Mouse (Mus musculus): Measurements from ENCODE around the gene Rab13.

Gene Rab13

GRCm38 (mm10) chr3:90255784-90256353 is 42.4 kb downstream of the Rab13 start:
- intact Hi-C loops (cut with DNase I) = loop anchor here (2.0 kb wide), 1 partner anchor 37 kb away; no protein-coding TSS in a partner anchor

DNA sequence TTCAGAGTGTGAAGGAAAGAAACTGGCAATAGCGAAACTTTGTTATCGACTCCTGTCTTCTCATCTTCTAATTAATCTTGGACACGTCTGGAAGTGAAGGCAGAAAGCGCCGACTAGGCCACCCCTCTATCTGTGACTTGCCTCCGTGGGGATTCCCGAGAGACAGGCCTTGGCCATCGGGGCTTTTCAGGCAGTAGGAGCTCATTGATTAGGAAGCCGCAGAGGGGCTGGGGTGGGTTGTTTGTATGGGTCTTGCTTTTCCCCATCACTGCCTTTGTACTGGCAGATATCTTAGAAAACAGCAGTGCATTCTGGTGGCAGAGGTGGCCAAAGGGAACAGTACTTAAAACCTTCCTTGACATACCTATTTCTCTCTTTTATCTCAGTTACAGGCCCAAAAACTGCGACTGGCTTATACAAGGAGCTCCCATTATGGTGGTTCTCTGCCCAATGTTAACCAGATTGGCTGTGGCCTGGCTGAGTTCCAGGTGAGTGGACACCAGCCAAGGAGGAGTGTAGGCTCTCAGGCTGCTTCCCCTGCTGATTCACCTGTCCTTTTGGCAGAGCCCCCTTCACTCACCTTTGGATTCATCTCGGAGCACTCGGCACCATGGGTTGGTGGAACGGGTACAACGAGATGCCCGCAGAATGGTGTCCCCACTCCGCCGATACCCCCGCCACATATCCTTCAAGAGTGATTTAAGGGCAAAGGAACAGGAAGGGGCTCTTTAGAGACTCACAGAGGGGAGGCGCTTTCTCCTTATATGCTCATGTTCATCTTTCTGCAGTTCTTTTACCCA is 43.4 kb downstream of the Rab13 start:
- intact Hi-C loops (cut with DNase I) = no loop called here

DNA sequence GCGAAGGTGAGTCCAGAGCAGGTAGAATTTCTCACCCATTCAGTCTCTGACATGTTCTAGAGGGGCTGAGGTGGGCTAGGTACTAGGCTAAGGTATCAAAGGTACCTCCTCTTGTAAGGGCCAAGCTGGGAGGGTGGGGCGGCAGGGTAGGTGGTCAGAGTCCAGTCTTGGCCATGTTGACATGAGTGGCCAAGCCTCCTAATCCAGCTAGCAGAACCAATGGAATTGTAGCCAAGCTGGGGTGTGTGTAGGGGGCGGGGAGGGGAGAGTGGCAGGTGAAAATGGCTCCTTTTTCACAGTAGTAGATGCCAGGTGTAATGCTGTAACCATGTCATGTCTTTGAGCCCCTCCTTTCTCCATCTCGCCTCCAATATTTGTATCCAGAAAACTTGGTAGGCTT is 45.0 kb downstream of the Rab13 start:
- intact Hi-C loops (cut with DNase I) = no loop called here

- intact Hi-C loops (cut with DNase I) = no loop called here
Measured at GRCm38 (mm10) chr3:90263121-90263771, 49.8 kb downstream of the Rab13 start.

DNA sequence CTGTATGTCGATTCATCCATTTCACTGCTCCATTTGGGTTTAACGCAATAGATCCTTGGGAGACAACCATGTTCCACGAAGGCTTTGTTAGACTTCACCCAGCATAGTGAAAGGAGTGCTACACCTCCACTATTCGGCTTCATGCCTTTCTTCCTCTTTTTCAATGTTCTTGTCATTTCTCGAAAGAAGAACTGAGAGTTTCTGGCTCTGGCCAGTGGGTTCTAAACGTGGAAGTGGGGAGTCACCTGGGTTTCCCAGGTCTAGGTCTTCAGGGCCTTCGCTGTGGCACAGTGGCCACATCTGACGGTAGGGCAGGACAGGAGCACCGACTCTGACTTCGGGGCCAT is 51.2 kb downstream of the Rab13 start:
- intact Hi-C loops (cut with DNase I) = loop anchor here (2.0 kb wide), 1 partner anchor 108 kb away; no protein-coding TSS in a partner anchor

- intact Hi-C loops (cut with DNase I) = loop anchor here (2.0 kb wide), 1 partner anchor 108 kb away; no protein-coding TSS in a partner anchor
Measured at GRCm38 (mm10) chr3:90265034-90265931, 51.8 kb downstream of the Rab13 start, which contains the start of gene Dennd4b. TSS of gene Dennd4b (plus strand) at chr3:90265185.

- intact Hi-C loops (cut with DNase I) = loop anchor here (2.0 kb wide), 1 partner anchor 107 kb away; no protein-coding TSS in a partner anchor
Measured at GRCm38 (mm10) chr3:90265932-90266741, 52.6 kb downstream of the Rab13 start.

DNA sequence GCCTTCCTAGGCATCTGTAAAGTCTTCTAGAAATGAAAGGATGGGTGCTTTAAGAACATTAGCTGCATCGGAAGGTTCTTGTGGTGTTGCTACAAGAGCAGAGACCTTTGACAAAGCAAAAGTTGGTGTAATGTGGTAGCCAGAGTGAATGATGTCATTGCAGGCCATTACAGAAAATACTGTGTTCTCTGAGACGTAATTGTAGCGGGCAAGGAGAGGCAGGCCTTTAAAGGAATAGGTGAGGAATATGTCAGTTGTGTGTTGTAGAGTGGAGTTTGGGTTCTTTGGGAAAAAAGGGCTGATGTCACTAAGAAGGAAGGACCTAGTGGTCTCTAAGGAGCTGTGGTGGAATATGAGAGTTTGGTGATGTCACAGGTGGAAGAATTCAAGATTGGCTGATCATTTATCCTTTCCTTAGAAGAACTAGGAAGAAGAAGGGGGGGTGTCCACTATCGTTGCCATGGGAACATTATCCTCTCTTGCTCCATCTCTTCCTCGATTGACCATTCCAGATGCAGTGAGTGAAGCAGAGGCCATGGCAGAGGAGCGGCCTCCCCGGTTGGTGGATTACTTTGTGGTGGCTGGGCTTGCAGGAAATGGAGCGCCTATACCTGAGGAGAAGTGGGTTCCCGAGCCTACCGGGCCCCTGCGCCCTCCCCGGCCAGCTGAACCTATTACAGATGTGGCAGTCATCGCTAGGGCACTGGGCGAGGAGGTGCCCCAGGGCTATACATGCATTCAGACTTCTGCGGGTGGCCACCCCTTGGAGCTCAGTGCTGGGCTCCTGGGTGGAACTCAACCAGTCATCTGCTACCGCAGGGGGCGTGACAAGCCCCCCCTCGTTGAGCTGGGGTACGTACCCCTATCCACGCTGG is 53.6 kb downstream of the Rab13 start:
- intact Hi-C loops (cut with DNase I) = no loop called here

- intact Hi-C loops (cut with DNase I) = no loop called here
Measured at GRCm38 (mm10) chr3:90268190-90268589, 54.7 kb downstream of the Rab13 start.

GRCm38 (mm10) chr3:90268971-90269370 is 55.5 kb downstream of the Rab13 start:
- intact Hi-C loops (cut with DNase I) = no loop called here

DNA sequence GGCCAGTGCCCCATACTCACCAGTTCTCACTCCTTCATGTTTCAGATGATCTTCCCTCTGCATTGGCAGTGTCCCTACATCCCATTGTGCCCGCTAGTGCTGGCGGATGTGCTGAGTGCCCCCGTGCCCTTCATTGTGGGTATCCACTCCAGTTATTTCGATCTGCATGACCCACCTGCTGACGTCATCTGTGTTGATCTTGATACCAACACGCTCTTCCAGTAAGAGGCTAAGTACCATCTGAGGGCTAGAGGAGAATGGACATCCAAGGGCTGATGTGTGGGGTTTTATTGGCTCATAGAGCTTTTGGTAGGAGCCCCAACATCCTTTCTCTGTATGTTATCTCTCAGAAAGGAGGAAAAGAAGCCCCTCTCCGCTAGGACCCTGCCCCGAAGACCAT is 57.3 kb downstream of the Rab13 start:
- intact Hi-C loops (cut with DNase I) = loop anchor here (5.0 kb wide), 1 partner anchor 92 kb away; no protein-coding TSS in a partner anchor

DNA sequence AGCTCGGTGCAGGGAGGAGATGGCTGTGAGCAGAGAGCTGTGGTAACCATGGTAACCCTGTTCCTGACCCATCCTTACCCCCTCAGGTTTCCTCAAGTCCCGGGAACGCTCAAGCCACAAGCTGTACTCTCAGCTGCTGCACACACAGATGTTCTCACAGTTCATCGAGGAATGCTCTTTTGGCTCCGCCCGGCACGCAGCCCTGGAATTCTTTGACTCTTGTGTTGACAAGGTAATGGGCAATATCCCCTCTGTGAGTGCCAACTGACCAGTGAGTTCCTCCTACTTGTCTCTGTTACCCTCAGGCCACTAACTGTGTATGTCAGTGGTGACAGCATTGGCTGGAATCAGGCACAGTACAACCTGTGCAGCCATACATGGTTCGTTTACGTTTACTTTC is 58.7 kb downstream of the Rab13 start:
- intact Hi-C loops (cut with DNase I) = loop anchor here (5.0 kb wide), 1 partner anchor 90 kb away; no protein-coding TSS in a partner anchor

DNA sequence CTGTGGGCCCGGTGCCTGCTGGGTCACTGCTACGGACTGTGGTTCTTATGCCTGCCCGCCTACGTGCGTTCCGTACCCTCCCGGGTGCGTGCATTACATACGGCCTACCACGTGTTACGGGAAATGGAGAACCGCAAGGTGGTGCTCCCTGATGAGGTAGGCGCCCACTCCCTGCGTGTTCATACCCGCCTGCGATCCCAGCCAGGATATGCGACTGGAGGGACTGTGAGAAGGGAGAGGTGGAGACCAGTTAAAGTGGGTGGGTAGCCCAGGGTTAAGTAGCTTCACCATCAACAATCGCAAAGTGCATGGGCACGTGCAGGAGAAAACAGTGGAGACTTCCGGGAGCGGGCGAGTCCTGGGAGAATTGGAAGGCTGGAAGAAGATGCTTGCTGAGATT is 60.4 kb downstream of the Rab13 start:
- intact Hi-C loops (cut with DNase I) = loop anchor here (5.0 kb wide), 1 partner anchor 88 kb away; no protein-coding TSS in a partner anchor

DNA sequence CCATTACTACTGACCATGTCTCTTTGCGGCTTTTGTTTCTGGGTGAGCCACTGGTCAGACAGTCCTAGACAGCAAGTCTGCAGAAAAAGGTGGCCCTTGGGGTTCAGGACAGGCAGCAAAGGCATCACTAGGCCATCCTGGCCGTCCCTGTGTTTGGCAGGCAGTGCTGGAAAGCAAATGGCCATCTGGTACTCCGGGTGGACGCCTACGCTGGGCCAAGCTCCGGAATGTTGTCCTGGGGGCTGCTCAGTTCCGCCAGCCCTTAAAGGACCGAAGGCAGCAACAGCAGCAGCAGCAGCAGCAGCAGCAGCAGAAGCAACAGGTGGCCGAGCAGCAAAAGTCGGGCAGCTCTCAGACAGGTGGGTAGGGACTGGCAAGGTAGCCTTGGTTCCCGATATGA is 61.8 kb downstream of the Rab13 start:
- intact Hi-C loops (cut with DNase I) = no loop called here

Small RNAs within 50 kb of the gene (microRNA-seq; reads per million reads assigned to microRNA genes)
- gene Mir7012 = 0 to 0.23 reads per million in 2 experiments

Measured in adrenal gland (tissue).